Mouse (Mus musculus) retina, postnatal 1 day (tissue): ENCODE data around the gene Cacna1i.

ENCODE experiments used
- DNase-seq: peaks from one replicate; pipeline ENCODE4 v3.0.0-alpha.2; 2012

Gene Cacna1i

DNA sequence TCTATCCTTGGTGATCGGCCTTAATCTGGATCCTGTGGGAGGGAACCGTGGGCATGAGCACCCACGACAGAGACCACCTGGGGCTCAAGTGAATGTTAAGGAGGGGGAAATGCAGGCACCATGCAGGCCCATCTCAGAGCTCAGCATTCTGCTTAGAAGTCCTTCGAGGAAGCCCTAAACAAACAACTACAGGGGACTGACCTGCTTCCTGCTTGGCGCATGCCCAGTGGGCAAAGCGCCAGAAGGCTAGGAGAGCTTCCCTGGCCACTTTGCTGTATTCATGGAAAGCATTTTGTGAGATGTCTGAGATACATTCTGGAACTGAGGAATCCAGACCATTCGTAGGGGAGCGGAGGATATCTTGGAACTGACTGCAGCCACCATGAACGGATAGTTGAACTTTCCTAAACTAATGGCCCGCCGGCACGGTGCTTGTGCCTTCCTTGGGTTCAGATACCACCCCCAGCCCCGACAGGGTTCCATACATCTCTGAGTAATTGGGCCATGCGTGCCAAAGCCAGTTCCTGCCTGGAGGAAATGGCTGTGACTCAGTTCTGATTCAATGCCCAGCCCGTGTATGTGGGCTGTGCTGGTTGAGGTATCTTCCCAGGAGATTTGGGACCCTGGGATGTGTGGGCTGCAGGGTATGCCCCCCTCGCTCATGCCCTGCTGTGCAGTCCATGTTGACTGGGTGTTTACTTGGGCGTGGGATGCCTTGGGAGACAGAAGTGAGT lies 127.1 kb downstream of the Cacna1i start:
- peak; percentile 36 for DNase-seq

- DNase-seq, result no peak
Observed at GRCm38 (mm10) chr15:80415132-80415531, 128.1 kb downstream of the Cacna1i start.

GRCm38 (mm10) chr15:80417066-80417465 lies 130.0 kb downstream of the Cacna1i start:
- DNase-seq, result no peak

DNA sequence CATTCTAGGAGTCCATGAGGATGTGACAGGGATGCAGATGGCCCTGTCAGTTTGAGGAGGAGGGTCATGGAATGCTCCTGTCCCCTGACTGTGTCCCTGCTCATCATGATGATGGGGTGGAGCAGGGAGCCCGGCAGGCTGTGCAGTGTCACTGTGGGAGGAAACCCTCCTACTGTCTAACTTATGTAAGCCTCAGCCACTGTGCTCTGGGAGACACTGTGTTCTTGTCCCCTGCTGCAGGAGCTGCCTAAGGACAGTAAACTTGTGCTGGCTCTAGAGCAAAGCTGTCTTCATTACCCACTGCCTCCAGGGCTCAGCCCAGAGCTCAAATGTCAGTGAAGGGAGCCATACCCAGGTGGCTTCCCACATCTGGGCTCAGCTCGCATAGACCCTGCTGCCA lies 131.1 kb downstream of the Cacna1i start:
- DNase-seq, result no peak

GRCm38 (mm10) chr15:80430324-80430723 lies 143.3 kb downstream of the Cacna1i start:
- DNase-seq, result peak; percentile 88

DNA sequence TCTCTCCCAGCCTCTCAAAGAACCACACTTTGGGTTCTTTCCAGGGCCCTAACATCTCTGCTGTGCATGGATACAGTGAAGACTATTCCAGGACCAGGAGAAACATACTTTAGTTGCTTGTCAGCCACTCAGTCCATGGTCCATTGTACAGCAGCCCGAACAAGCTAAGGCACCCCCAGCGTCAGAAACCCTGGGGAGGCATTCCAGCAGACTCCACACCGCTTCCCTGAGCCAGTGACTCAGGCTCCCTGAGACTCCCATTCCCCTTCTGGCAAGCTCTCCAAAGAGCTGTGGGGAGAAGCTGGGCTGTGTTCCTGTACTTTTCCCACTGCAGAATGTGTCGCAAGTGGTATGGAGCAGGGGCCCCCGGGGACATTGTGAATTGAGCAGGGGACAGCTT lies 149.9 kb downstream of the Cacna1i start:
- no peak for DNase-seq

- DNase-seq, result peak; percentile 24
Observed at GRCm38 (mm10) chr15:80437996-80438395, 151.0 kb downstream of the Cacna1i start.

GRCm38 (mm10) chr15:80438423-80438822 lies 151.4 kb downstream of the Cacna1i start:
- peak; percentile 81 for DNase-seq

- DNase-seq, result no peak
Observed at GRCm38 (mm10) chr15:80440195-80440594, 153.2 kb downstream of the Cacna1i start.

GRCm38 (mm10) chr15:80445956-80446687 lies 159.1 kb downstream of the Cacna1i start:
- no peak for DNase-seq
